Mouse (Mus musculus): ENCODE results near the gene Fam219b.

Gene Fam219b

DNA sequence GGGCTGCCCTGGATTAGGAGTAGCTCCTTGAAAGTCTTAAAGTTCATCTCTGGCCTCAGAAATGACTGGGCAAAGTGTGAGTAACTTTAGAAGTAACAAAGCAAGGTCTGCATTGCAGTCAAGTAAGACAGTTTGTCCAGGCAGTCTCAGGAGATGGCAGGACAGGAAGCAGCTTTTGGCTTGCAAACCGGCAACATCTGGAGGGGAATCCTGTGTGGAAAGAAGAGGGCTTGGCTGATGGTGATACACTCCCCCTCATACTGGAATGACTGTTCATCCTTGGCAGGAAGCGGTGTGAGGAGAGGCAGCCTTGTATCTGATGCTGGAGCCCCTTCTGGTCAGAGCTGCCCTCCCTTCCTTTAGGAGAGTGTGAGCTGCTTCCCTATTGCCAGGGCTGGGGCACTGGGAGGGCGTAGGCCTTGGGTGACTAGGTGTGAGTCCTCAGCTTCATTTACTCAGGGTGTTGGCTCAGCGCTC, 25.6 kb downstream of the Fam219b start:
- no peak for DNase-seq (ENCODE audit: extremely low spot score, low spot score)

DNA sequence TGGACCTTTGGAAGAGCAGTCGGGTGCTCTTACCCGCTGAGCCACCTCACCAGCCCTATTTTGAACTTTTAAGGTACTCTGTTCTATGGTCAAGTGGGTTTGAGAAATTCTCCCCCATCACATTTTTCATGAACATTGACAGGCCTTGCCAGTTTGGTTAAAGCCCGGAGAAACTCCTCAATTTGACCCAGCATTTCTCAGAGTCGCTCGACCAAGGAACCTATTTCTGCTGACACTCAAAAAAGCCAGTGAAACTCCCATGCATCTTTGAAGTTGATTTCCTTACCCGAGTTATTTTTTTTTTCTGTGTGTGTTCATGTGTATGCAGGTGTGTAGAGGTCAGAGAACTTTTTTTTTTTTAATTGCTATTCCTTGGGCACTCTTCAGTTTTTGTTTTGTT, 27.3 kb downstream of the Fam219b start:
- DNase-seq (ENCODE audit: extremely low spot score, low spot score) = no peak

DNA sequence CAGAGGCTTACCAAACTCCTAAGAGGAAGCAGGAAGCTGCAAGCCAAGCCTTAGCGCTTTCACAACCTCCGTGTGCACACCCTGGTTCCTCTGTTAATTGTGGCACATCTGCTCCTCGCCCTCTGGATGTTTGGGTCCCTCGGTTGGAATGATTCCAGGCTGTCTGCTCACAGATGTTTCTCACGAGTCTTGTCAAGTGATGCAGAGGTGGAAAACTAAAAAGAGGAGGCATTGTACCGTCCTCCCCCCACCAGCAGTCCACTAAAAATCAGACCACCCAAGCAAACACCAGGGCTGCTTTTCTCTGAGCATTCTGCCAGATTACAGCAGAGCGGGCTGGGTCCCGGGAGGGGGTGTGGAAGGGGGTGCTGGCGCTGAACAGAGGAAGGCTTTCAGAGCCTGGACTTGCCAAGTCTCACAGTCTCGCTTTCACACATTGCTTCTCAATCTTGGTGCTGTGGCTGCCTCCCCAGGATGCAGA, 28.5 kb downstream of the Fam219b start:
- DNase-seq (ENCODE audit: extremely low spot score, low spot score) = no peak

DNA sequence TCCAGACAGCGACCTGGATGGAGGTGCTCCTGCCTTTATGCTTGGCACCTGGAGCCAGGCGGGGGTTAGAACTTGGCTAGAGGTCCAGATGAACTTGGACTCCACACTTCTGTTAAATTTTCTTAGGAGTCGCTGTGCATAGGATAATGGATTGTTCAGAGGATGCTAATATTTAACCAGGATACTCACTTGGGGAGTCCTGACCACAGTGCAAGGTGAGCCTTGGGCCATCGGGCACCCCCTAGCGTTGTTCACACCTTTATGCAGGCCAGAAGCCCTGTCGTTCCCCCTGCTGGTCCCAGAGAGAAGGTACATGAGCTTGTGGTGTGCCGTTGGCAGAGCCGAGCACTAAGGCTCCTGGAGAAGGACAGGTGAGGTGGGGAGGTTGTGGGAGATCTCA, 29.5 kb downstream of the Fam219b start:
- no peak for DNase-seq (ENCODE audit: extremely low spot score, low spot score)

DNA sequence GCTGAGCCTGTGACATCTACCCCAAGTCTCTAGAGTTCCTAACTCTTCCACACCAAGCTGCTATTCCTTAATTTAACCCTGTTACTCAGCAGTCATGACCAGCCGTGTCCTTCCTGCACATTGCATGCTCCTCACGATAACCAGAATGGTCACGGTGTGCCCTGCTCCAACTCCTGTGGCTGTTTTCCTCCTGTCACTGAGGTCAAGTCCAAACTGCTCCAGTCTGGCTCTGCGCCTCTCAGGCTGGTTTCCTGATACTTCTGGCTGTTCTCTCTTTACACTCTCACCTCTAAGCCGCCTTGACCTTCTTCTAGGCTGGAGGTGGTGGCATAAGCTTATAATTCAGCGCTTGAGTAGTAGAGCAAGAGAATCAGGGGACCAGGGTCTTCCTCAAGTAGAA, 31.2 kb downstream of the Fam219b start:
- no peak for DNase-seq (ENCODE audit: extremely low spot score, low spot score)

DNA sequence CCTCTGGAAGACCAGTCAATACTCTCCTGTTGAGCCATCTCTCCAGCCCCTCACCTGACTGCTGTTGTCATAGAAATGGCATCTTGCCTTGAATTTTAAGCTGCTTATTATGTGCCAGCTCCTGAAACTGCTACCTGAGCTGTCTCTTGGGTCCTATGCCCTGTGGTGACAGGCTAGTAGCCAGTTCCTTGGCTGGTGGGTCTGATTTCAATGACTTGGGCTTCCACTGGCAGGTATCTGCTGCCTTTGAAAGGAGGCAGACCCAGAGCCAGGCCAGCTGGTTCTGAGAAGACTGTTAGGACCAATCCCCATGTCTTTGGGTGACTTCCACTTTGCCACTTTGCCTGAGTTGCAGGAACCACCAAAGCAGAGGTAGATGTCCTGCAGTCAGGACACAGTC, 37.1 kb downstream of the Fam219b start:
- no peak for DNase-seq (ENCODE audit: extremely low spot score, low spot score)

DNA sequence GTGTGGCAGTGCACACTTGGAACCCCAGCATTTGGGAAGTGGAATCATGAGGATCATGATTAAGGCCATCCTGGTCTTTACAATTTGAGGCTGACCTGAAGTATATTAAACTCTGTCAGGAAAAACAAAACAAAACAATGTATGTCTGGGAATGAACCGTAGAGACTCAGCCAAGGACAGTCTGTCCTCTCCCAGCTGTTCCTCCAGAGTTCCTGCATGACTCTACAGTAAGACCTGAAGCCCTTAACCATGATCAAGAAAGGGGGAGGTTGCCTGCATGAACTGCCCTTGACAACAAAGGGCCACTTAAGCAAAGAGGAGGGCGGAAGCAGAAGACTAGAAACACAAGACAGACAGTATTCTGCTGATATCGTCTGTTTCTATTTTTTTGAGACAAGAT, 38.2 kb downstream of the Fam219b start:
- DNase-seq (ENCODE audit: extremely low spot score, low spot score) = no peak

DNA sequence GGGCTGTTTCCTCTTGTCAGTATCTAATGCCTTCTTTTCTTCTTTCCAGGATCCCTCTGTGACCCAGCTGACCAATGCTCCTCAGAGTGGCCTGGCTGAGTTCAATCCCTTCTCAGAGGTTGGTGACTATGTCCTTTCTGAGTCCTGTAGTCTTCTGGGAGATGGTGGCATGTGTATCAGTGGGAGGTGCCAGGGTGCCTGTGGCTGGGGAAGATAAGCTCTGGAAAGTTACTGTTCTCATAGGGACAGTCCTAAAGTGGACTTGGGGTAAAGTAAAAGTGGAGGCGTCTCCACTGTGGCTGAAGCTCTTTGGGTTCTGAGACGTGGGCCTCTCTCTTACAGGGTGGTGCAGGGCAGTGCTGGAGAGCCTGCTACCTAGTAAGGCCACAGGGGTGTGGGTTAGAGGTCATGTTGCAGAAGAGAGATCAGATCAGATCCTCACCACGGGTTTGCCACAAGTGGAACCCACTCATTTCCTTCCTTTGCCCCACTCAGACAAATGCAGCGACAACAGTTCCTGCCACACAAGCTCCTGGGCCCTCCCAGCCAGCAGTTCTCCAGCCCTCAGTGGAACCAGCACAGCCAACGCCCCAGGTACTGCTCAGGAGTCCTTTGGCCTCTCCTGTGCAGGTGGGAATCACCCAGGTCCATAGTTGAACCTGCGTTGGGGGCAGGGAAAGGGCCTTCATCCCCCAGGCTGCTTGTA, 40.0 kb downstream of the Fam219b start:
- DNase-seq (ENCODE audit: extremely low spot score, low spot score) = no peak

DNA sequence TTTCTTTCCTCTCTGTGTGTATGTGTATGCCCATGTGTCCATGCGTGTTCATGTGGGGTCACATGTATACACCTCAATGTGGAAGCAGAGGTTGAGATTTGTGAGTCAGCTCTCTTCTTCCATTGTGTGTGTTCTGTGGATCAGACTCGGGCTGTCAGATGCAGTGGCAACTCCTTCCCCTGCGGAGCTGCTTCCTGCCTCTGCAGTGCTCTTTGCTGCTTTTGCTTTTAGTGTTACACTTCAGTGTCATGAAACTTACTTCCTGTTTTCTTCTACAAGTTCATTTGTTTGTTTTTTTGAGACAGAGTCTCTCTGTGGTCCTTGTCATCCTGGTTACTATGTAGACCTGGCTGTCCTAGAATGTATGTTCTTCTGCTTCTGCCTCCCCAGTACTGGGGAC, 47.7 kb downstream of the Fam219b start:
- DNase-seq (ENCODE audit: extremely low spot score, low spot score) = no peak

DNA sequence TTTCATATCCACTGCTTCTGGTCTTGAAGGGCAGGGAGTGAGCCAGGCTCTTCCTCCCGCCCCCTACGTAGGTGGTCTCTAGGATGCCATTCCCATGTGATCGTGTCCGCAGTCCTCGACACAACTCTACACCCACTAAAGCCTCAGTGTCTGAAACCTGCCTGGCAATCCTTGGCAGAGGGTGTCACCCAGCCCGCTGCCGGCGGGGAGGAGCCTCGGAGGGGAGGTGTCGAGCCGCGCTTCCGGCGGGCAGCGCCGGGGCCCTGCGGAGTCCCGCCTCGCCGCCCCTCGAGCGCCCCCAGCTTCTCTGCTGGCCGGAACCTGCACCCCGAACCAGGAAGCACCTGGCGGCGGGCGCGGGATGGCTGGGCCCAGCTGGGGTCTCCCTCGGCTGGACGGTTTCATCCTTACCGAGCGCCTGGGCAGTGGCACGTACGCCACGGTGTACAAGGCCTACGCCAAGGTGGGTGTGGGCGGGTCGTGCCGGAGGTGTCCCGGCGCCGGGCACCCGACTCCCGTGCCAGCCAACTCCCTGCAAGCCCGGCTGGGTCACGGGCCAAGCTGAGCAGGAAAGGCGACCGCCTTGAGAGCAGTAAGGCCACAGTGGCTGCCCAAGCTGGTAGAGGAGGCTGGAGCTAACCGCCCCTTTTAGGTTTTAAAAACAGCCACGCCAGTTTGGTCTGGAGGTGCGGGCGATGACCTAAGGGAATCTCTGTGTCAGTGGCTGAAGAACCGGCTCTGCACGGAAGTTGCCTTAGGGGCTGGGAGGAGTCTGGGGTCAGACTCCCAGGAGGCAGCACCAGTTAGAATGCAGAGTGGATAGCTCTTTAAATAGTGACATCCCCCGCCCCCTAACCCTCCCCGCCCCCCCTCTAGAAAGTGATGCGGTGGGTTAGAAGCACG, 52.1 kb downstream of the Fam219b start, which contains the start of gene Ulk3:
Gene Ulk3 (plus strand): TSS at position 229 of the 903 bp plus-strand sequence.
- peak; percentile 77 for DNase-seq (ENCODE audit: extremely low spot score, low spot score)

DNA sequence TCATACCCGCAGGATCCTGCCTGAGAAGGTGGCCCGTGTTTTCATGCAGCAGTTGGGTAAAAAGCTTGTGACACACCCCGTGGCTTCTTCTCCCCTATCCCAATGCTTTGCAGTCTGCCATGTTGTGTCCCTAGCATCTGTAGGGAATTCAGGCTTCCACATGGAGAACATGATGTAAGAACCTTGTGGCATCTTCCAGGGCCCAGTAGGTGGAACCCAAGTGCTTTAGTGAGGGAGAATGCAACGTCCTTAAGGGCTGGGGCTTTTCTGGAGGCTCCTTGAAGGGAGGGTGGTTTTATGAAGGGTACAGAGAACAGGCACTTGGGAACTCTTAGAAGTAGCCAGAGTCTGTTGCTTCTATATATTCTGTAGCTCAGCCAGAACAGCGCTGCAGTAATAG, 53.4 kb downstream of the Fam219b start:
- no peak for DNase-seq (ENCODE audit: extremely low spot score, low spot score)

All from neural tube, embryonic 10.5 days (tissue).